Comparison of ENCODE assay signal across 11 mouse cellular contexts in the genomic region with DNA sequence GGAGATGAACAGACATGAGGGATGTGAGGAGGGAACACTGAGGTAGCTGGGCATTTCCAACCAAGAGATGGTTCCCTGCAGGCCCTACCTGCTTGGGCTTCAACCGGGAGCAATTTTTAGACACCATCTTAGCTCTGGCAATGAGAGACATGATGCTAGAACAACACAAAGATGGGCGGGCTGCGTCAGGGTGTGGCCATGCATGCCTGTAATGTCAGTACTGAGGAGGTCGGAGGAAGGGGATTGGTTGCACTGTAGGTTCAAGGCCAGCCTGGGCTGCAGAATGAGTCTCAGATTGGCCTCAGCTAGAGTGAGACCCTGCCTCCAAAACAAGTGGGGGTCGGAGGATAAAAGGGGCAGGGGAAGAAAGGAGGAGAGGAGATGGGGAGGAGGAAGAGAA. TPM values are rescaled to one million over a fixed set of nuclear protein-coding genes. Genes with fewer than 3 reads are reported as not detected.
DNase-seq lines count a peak whose midpoint lies in the region; ATAC-seq lines count a peak whose summit lies in the region.
"Had no signal": no experiment of that assay in that cellular context is flagged by ENCODE, and none has a peak within 500 bp of the region (broad histone marks: within the 10 kb centered on the region; RNA-seq: fewer than 3 reads in every experiment).

No protein-coding gene starts in this region.

- H3K27ac ChIP-seq in embryonic facial prominence, embryonic 12.5 days: no peak overlapping the region
- H3K27ac ChIP-seq in embryonic facial prominence, embryonic 10.5 days (replicated peaks): no peak overlapping the region
- 0 out of 2 replicates have a peak overlapping the region, but pooled peaks have one; percentile 16 for H3K27ac ChIP-seq in kidney, embryonic 16.5 days (ENCODE audit: low read length)
- H3K27ac ChIP-seq in embryonic facial prominence, embryonic 13.5 days: 0 out of 2 replicates have a peak overlapping the region, but pooled peaks have one; percentile 11
- H3K27ac ChIP-seq in limb, embryonic 13.5 days: peak overlapping the region; percentile 85; the same call in 1 of the 2 replicates
- H3K27ac ChIP-seq: midbrain, embryonic 10.5 days had no signal

- H3K4me3 ChIP-seq in embryonic facial prominence, embryonic 12.5 days: no peak overlapping the region
- H3K4me3 ChIP-seq in embryonic facial prominence, embryonic 10.5 days: no peak overlapping the region
- peak overlapping the region; percentile 51 for H3K4me3 ChIP-seq in kidney, embryonic 16.5 days (ENCODE audit: low read length)
- H3K4me3 ChIP-seq in embryonic facial prominence, embryonic 13.5 days: peak overlapping the region; percentile 57
- H3K4me3 ChIP-seq in limb, embryonic 13.5 days: peak overlapping the region; percentile 62
- H3K4me3 ChIP-seq: midbrain, embryonic 10.5 days had no signal

- no peak for ATAC-seq in embryonic facial prominence, embryonic 12.5 days (ENCODE audit: insufficient number of reproducible peaks, insufficient read depth, low FRiP score, low TSS enrichment)
- no peak for ATAC-seq in kidney, embryonic 16.5 days (ENCODE audit: low FRiP score, low TSS enrichment)
- ATAC-seq in embryonic facial prominence, embryonic 13.5 days (ENCODE audit: insufficient number of reproducible peaks, insufficient read depth, low FRiP score, low TSS enrichment, low read depth): no peak
- ATAC-seq in limb, embryonic 13.5 days (ENCODE audit: low FRiP score, low read depth): no peak

- peaks cover 56% of the 10 kb centered on the region for H3K4me1 ChIP-seq in embryonic facial prominence, embryonic 12.5 days
- H3K4me1 ChIP-seq in embryonic facial prominence, embryonic 10.5 days: peaks cover 80% of the 10 kb centered on the region
- peaks cover 86% of the 10 kb centered on the region for H3K4me1 ChIP-seq in kidney, embryonic 16.5 days (ENCODE audit: insufficient read depth, low read length)
- H3K4me1 ChIP-seq in embryonic facial prominence, embryonic 13.5 days: peaks cover 82% of the 10 kb centered on the region
- peaks cover 83% of the 10 kb centered on the region for H3K4me1 ChIP-seq in limb, embryonic 13.5 days

- H3K36me3 ChIP-seq in embryonic facial prominence, embryonic 12.5 days: no peaks in the 10 kb centered on the region
- H3K36me3 ChIP-seq in embryonic facial prominence, embryonic 10.5 days (replicated peaks): no peaks in the 10 kb centered on the region
- no peaks in the 10 kb centered on the region for H3K36me3 ChIP-seq in kidney, embryonic 16.5 days (ENCODE audit: insufficient read depth, low read length)
- no peaks in the 10 kb centered on the region for H3K36me3 ChIP-seq in embryonic facial prominence, embryonic 13.5 days
- H3K36me3 ChIP-seq in limb, embryonic 13.5 days: peaks cover 8% of the 10 kb centered on the region
- H3K36me3 ChIP-seq: midbrain, embryonic 10.5 days had no signal

- H3K9me3 ChIP-seq in embryonic facial prominence, embryonic 12.5 days: no peaks in the 10 kb centered on the region
- H3K9me3 ChIP-seq in embryonic facial prominence, embryonic 10.5 days: no peaks in the 10 kb centered on the region
- no peaks in the 10 kb centered on the region for H3K9me3 ChIP-seq in kidney, embryonic 16.5 days (ENCODE audit: low read length)
- H3K9me3 ChIP-seq in embryonic facial prominence, embryonic 13.5 days: no peaks in the 10 kb centered on the region
- H3K9me3 ChIP-seq in limb, embryonic 13.5 days: no peaks in the 10 kb centered on the region
- H3K9me3 ChIP-seq: midbrain, embryonic 10.5 days had no signal

- H3K9ac ChIP-seq in embryonic facial prominence, embryonic 12.5 days: no peak overlapping the region
- peak overlapping the region; percentile 70 for H3K9ac ChIP-seq in kidney, embryonic 16.5 days (replicated peaks; ENCODE audit: low read length)
- peak overlapping the region; percentile 76 for H3K9ac ChIP-seq in embryonic facial prominence, embryonic 13.5 days
- H3K9ac ChIP-seq in limb, embryonic 13.5 days: peak overlapping the region; percentile 85

- no peak for DNase-seq in embryonic facial prominence, embryonic 10.5 days (ENCODE audit: low spot score)
- DNase-seq in kidney, postnatal 14 days: no peak
- no peak for DNase-seq in spleen, postnatal 14 days (ENCODE audit: low spot score in 2 of 2)
- no peak for DNase-seq in layer of hippocampus, adult 9-11 months
- DNase-seq: cerebellum, adult 9-10 months; gastrocnemius, postnatal 25 days had no signal

- peaks cover 5% of the 10 kb centered on the region; the same call in 1 of the 2 replicates for H3K27me3 ChIP-seq in embryonic facial prominence, embryonic 12.5 days
- H3K27me3 ChIP-seq in embryonic facial prominence, embryonic 10.5 days (replicated peaks; ENCODE audit: low read depth, poor library complexity, severe bottlenecking): peaks cover 57% of the 10 kb centered on the region
- no peaks in the 10 kb centered on the region for H3K27me3 ChIP-seq in kidney, embryonic 16.5 days (ENCODE audit: insufficient read depth, low read length)
- H3K27me3 ChIP-seq in embryonic facial prominence, embryonic 13.5 days: peaks cover 10% of the 10 kb centered on the region; the same call in 1 of the 2 replicates
- H3K27me3 ChIP-seq in limb, embryonic 13.5 days: no peaks in the 10 kb centered on the region

- peak overlapping the region; percentile 68 for H3K4me2 ChIP-seq in embryonic facial prominence, embryonic 12.5 days (replicated peaks)
- H3K4me2 ChIP-seq in kidney, embryonic 16.5 days (replicated peaks; ENCODE audit: low read depth, low read length): peak overlapping the region; percentile 55
- H3K4me2 ChIP-seq in embryonic facial prominence, embryonic 13.5 days: peak overlapping the region; percentile 78
- peak overlapping the region; percentile 77 for H3K4me2 ChIP-seq in limb, embryonic 13.5 days (replicated peaks)

- 85% methylated on average over 5 of the region's 5 CpGs for WGBS in embryonic facial prominence, embryonic 12.5 days
- 82% methylated on average over 5 of the region's 5 CpGs for WGBS in embryonic facial prominence, embryonic 10.5 days
- WGBS in kidney, embryonic 16.5 days: 78% methylated on average over 5 of the region's 5 CpGs
- 76% methylated on average over 5 of the region's 5 CpGs for WGBS in embryonic facial prominence, embryonic 13.5 days
- 79% methylated on average over 5 of the region's 5 CpGs for WGBS in limb, embryonic 13.5 days

RNA-seq across cellular contexts. Expression of a gene that starts 1.6 kb away (rescaled TPM):
- 9.1 and 10.8 TPM in 2 replicates for polyA plus RNA-seq in embryonic facial prominence, embryonic 12.5 days (2016; fragmentation: Nextera tagmentation; extraction: Ambion mirVana)
- 2.2 and 2.5 TPM in 2 replicates for polyA plus RNA-seq in embryonic facial prominence, embryonic 10.5 days (2016; fragmentation: Nextera tagmentation; extraction: Ambion mirVana)
- polyA plus RNA-seq in kidney, embryonic 16.5 days (2015; fragmentation: Nextera tagmentation; extraction: Ambion mirVana): 30.5 and 32.6 TPM in 2 replicates
- 17.6 and 22.5 TPM in 2 replicates for polyA plus RNA-seq in embryonic facial prominence, embryonic 13.5 days (2015; fragmentation: Nextera tagmentation; extraction: Ambion mirVana)
- 38.3 and 41.1 TPM in 2 replicates for polyA plus RNA-seq in limb, embryonic 13.5 days (2015; fragmentation: Nextera tagmentation; extraction: Ambion mirVana)

RNA-seq across cellular contexts. Expression of a gene that starts 2.0 kb away (rescaled TPM):
- 0.40 and 0.56 TPM in 2 replicates for polyA plus RNA-seq in embryonic facial prominence, embryonic 12.5 days (2016; fragmentation: Nextera tagmentation; extraction: Ambion mirVana)
- polyA plus RNA-seq in embryonic facial prominence, embryonic 10.5 days (2016; fragmentation: Nextera tagmentation; extraction: Ambion mirVana): not detected in 2 replicates
- polyA plus RNA-seq in kidney, embryonic 16.5 days (2015; fragmentation: Nextera tagmentation; extraction: Ambion mirVana): 0.26 and 0.32 TPM in 2 replicates
- polyA plus RNA-seq in embryonic facial prominence, embryonic 13.5 days (2015; fragmentation: Nextera tagmentation; extraction: Ambion mirVana): 0.52 and 0.91 TPM in 2 replicates
- 0.27 and 0.94 TPM in 2 replicates for polyA plus RNA-seq in limb, embryonic 13.5 days (2015; fragmentation: Nextera tagmentation; extraction: Ambion mirVana)
- polyA plus RNA-seq: midbrain, embryonic 10.5 days had no signal

Comparison
In these comparisons a context has a peak if more than half of its experiments do, and no peak if none do; other contexts are left out.
1. H3K27ac ChIP-seq: peak in kidney, embryonic 16.5 days (single experiment), embryonic facial prominence, embryonic 13.5 days (single experiment) and limb, embryonic 13.5 days (single experiment); none in embryonic facial prominence, embryonic 12.5 days (single experiment) and embryonic facial prominence, embryonic 10.5 days (single experiment).
2. H3K4me3 ChIP-seq: peak in kidney, embryonic 16.5 days (single experiment), embryonic facial prominence, embryonic 13.5 days (single experiment) and limb, embryonic 13.5 days (single experiment); none in embryonic facial prominence, embryonic 12.5 days (single experiment) and embryonic facial prominence, embryonic 10.5 days (single experiment).
3. Peak in every context shown above with its lines, with median percentiles within 50 percentile points of each other: H3K4me2 ChIP-seq.